Mouse (Mus musculus) heart, embryonic 15.5 days (tissue): Measurements from ENCODE around the gene Calhm3. TPM values are rescaled to one million over a fixed set of nuclear protein-coding genes. Genes with fewer than 3 reads are reported as not detected.

Source experiments
- ATAC-seq: fragments of 200-750 bp; cut with Nextera tagmentation; replicated peaks from 2 replicates; pipeline ENCODE4 v1.8.0; 2017; ENCODE audit warnings: low read depth, moderate TSS enrichment; ENCODE audit not compliant: insufficient number of reproducible peaks, insufficient read depth, low FRiP score
- H3K27ac ChIP-seq: fragments of 300-500 bp; sonication (generic); 2 replicates; pipeline ENCODE4 v1.5.1; 2015; ENCODE audit warnings: mild to moderate bottlenecking, inconsistent platforms
- H3K27me3 ChIP-seq: fragments of 300-500 bp; sonication (generic); 2 replicates; pipeline ENCODE4 v1.6.1; 2015; ENCODE audit warnings: inconsistent platforms
- H3K36me3 ChIP-seq: fragments of 300-500 bp; sonication (generic); 2 replicates; pipeline ENCODE4 v1.6.1; 2015; ENCODE audit warnings: mild to moderate bottlenecking, inconsistent platforms
- H3K4me1 ChIP-seq: fragments of 300-500 bp; sonication (generic); replicated peaks from 2 replicates; pipeline ENCODE4 v1.6.1; 2015; ENCODE audit warnings: inconsistent platforms
- H3K4me2 ChIP-seq: fragments of 300-500 bp; sonication (generic); 2 replicates; pipeline ENCODE4 v1.6.1; 2015; ENCODE audit warnings: inconsistent platforms, mild to moderate bottlenecking, moderate library complexity
- H3K4me3 ChIP-seq: fragments of 300-500 bp; sonication (generic); 2 replicates; pipeline ENCODE4 v1.5.1; 2015; ENCODE audit warnings: mild to moderate bottlenecking, inconsistent platforms
- H3K9ac ChIP-seq: fragments of 300-500 bp; sonication (generic); 2 replicates; pipeline ENCODE4 v1.6.1; 2015; ENCODE audit warnings: mild to moderate bottlenecking, inconsistent platforms
- H3K9me3 ChIP-seq: fragments of 300-500 bp; sonication (generic); replicated peaks from 2 replicates; pipeline ENCODE4 v1.6.1; 2016; ENCODE audit warnings: inconsistent platforms
- WGBS: fragments of 180-500 bp; shearing (Covaris S2); methylation state at CpG from one replicate; pipeline ENCODE4 v1.1.7; 2015; ENCODE audit warnings: mixed read lengths; 5-methylcytosine and 5-hydroxymethylcytosine counted together
- polyA plus RNA-seq: library from polyadenylated mRNA; unstranded; fragments of >200 nt; fragmentation: Nextera tagmentation; extraction: Ambion mirVana; gene quantifications from 2 replicates; pipeline ENCODE4 v1.2.1, GENCODE M21; 2015

The Calhm3 gene
- polyA plus RNA-seq, 1 experiment from 2014 or later = not detected

DNA sequence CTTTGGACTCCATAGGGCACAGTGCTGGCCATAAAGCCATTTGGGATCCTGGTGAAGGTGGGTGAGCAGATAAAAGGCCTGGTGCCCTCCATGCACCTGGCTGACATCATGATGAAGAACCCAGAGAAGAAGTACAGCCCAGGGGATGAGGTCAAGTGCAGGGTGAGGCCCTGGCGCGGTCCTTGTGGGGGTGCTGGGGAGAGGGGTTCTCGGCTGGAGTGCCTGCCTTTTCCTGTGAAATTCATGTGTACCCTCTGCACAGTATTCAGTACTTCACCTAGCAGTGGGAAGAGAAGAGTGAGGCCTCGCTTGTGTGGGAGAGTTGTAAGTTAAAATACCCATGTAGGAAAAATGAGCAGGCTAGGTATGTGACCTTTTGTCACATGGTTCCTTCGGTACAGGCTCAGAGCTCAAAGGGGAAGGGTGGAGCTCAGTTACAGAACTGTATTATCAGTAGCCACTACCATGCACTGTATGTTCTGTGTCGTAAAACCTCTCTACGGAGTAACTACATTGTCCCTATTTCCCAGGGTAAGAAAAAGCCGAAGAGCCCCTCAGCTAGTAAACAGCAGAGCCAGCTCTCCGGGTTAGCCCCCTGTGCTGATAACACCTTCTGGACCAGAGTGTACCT lies 52.8 kb downstream of the Calhm3 start:
- no peaks in the 10 kb centered on the region for H3K4me1 ChIP-seq
- H3K4me2 ChIP-seq = no peak overlapping the region
- WGBS = 85% methylated on average over 9 of the region's 9 CpGs
- H3K9ac ChIP-seq = no peak overlapping the region
- peaks cover 94% of the 10 kb centered on the region for H3K36me3 ChIP-seq
- H3K27me3 ChIP-seq = no peaks in the 10 kb centered on the region
- no peak overlapping the region for H3K4me3 ChIP-seq
- no peaks in the 10 kb centered on the region for H3K9me3 ChIP-seq
- ATAC-seq = no peak
- no peak overlapping the region for H3K27ac ChIP-seq

Other genes with a start within 250 kb of the Calhm3 start
- 0.58 and 5.8 TPM in 2 replicates for gene Ina, start 143.1 kb downstream of the Calhm3 start, polyA plus RNA-seq
- 117 and 118 TPM in 2 replicates for gene Nt5c2, start 142.6 kb downstream of the Calhm3 start, polyA plus RNA-seq
- gene Pcgf6, start 106.9 kb downstream of the Calhm3 start, polyA plus RNA-seq = 6.8 and 7.8 TPM in 2 replicates
- gene Taf5, start 90.0 kb downstream of the Calhm3 start, polyA plus RNA-seq = 2.6 and 3.2 TPM in 2 replicates
- 1,922 and 3,380 TPM in 2 replicates for gene Usmg5, start 67.1 kb downstream of the Calhm3 start, polyA plus RNA-seq
- 4.6 and 5.2 TPM in 2 replicates for gene Pdcd11, start 67.0 kb downstream of the Calhm3 start, polyA plus RNA-seq
- 4.6 and 6.5 TPM in 2 replicates for gene Calhm2, start 19.5 kb downstream of the Calhm3 start, polyA plus RNA-seq
- gene Calhm1, start 13.5 kb downstream of the Calhm3 start, polyA plus RNA-seq = not detected in 2 replicates
- gene Neurl1a, start 21.1 kb upstream of the Calhm3 start, polyA plus RNA-seq = 1.2 and 2.3 TPM in 2 replicates